Mouse (Mus musculus) forebrain, embryonic 14.5 days (tissue): ENCODE measurements at regions not wholly inside any gene's neighbourhood (a gene's known extent, or its start where the extent isn't known, plus 50 kb on each side); places are given as distances from the start of the nearest gene placed in this dataset.

Experiments
- ATAC-seq: fragments of 200-750 bp; cut with Nextera tagmentation; 2 replicates; pipeline ENCODE4 v1.8.0; 2017; ENCODE audit warnings: mild to moderate bottlenecking, moderate library complexity
- DNase-seq: peaks from one replicate; pipeline ENCODE4 v3.0.0-alpha.2; 2015; ENCODE audit warnings: low spot score
- H3K27ac ChIP-seq: fragments of 300-500 bp; sonication (generic); 2 replicates; pipeline ENCODE4 v1.5.1; 2014; ENCODE audit warnings: low read depth, mild to moderate bottlenecking, control low read depth, low read length, moderate library complexity
- H3K27me3 ChIP-seq: fragments of 300-500 bp; sonication (generic); replicated peaks from 2 replicates; pipeline ENCODE4 v1.6.1; 2014; ENCODE audit warnings: low read length, control low read depth, mixed read lengths; ENCODE audit not compliant: control insufficient read depth, insufficient read depth
- H3K36me3 ChIP-seq: fragments of 300-500 bp; sonication (generic); 2 replicates; pipeline ENCODE4 v1.6.1; 2014; ENCODE audit warnings: low read length, control low read depth; ENCODE audit not compliant: control insufficient read depth, insufficient read depth
- H3K4me1 ChIP-seq: fragments of 300-500 bp; sonication (generic); 2 replicates; pipeline ENCODE4 v1.6.1; 2014; ENCODE audit warnings: antibody characterized with exemption, low read length, control low read depth; ENCODE audit not compliant: control insufficient read depth, insufficient read depth
- H3K4me2 ChIP-seq: fragments of 300-500 bp; sonication (generic); 2 replicates; pipeline ENCODE4 v1.6.1; 2014; ENCODE audit warnings: mild to moderate bottlenecking, control low read depth, low read length
- H3K4me3 ChIP-seq: fragments of 300-500 bp; sonication (generic); 2 replicates; pipeline ENCODE4 v1.5.1; 2014; ENCODE audit warnings: low read depth, low read length, control low read depth
- H3K9ac ChIP-seq: fragments of 300-500 bp; sonication (generic); 2 replicates; pipeline ENCODE4 v1.6.1; 2014; ENCODE audit warnings: mild to moderate bottlenecking, low read length, control low read depth, moderate library complexity
- H3K9me3 ChIP-seq: fragments of 300-500 bp; sonication (generic); replicated peaks from 2 replicates; pipeline ENCODE4 v1.6.1; 2016; ENCODE audit warnings: low read length, control low read depth, mixed read lengths; ENCODE audit not compliant: control insufficient read depth
- WGBS: fragments of 180-500 bp; shearing (Covaris S2); extraction: QIAGEN DNeasy Blood & Tissue Kit; methylation state at CpG from one replicate; pipeline ENCODE4 v1.1.7; 2014; 5-methylcytosine and 5-hydroxymethylcytosine counted together

DNA sequence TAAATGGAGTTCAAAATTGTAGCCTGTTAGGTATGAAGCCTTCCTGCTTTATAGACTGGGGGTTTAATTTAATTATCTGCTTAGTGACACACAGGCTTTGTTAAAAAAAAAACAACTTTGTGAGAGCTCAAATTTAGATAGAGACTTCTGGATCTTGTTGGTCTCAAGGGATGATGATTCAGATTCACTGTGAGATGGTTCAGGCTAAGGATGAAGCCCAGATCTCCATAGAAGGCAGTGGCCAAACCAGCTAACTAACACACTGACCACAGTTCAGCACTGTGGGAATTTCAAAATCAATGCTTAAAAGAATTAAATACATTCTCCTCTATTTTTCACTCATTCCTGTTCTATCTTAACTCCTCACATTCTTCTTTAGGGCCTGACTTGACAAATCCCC, 395.7 kb upstream of the Zeb2 start:
- ATAC-seq (no peak), DNase-seq (no peak)
- no peak overlapping the region for H3K9ac ChIP-seq
- no peaks in the 10 kb centered on the region for H3K9me3 ChIP-seq
- no peak overlapping the region for H3K4me3 ChIP-seq
- no peak overlapping the region for H3K4me2 ChIP-seq
- no peaks in the 10 kb centered on the region for H3K4me1 ChIP-seq
- no peaks in the 10 kb centered on the region for H3K36me3 ChIP-seq
- no peak overlapping the region for H3K27ac ChIP-seq
- H3K27me3 ChIP-seq: no peaks in the 10 kb centered on the region

GRCm38 (mm10) chr2:45511791-45512190, 394.6 kb upstream of the Zeb2 start:
- DNase-seq (no peak), ATAC-seq (no peak)
- Histone ChIP-seq H3K27me3 (no peaks in the 10 kb centered on the region), H3K27ac (no peak overlapping the region), H3K9me3 (no peaks in the 10 kb centered on the region), H3K4me1 (no peaks in the 10 kb centered on the region), H3K4me3 (no peak overlapping the region), H3K4me2 (no peak overlapping the region), H3K9ac (no peak overlapping the region), H3K36me3 (no peaks in the 10 kb centered on the region)
- 91% methylated on average over 3 of the region's 3 CpGs for WGBS

DNA sequence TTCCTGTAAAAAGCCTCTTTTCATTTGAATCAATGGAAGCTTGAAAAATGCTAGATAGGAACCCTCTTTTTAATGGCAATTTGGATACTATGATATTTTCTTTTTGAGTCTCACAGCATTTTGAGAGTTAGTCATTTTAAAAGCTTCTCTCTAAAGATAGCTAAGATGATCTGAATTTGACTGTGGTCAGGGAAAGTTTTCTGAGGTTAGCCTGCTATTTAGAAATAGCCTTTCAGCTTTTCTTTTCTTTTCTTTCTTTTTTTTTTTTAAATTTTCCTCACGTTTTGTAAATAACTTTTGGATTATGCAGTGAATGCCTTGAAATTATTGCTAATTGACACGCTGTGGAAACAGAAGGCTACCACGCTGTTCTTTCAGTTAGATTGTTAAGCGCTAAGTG, 387.3 kb upstream of the Zeb2 start:
- no peak overlapping the region for H3K4me3 ChIP-seq
- H3K4me2 ChIP-seq: no peak overlapping the region
- ATAC-seq (no peak), DNase-seq (no peak)
- H3K27me3 ChIP-seq: no peaks in the 10 kb centered on the region
- H3K27ac ChIP-seq: no peak overlapping the region
- 74% methylated on average over 4 of the region's 4 CpGs for WGBS
- no peaks in the 10 kb centered on the region for H3K36me3 ChIP-seq
- no peak overlapping the region for H3K9ac ChIP-seq
- H3K4me1 ChIP-seq: no peaks in the 10 kb centered on the region
- no peaks in the 10 kb centered on the region for H3K9me3 ChIP-seq

GRCm38 (mm10) chr2:45493656-45494055, 376.5 kb upstream of the Zeb2 start:
- H3K4me3 ChIP-seq: no peak overlapping the region
- H3K9ac ChIP-seq: no peak overlapping the region
- no peaks in the 10 kb centered on the region for H3K36me3 ChIP-seq
- DNase-seq (peak; percentile 28), ATAC-seq (no peak)
- no peaks in the 10 kb centered on the region for H3K4me1 ChIP-seq
- no peaks in the 10 kb centered on the region for H3K9me3 ChIP-seq
- H3K4me2 ChIP-seq: no peak overlapping the region
- no peak overlapping the region for H3K27ac ChIP-seq
- H3K27me3 ChIP-seq: no peaks in the 10 kb centered on the region
- 79% methylated on average over 2 of the region's 2 CpGs for WGBS

DNA sequence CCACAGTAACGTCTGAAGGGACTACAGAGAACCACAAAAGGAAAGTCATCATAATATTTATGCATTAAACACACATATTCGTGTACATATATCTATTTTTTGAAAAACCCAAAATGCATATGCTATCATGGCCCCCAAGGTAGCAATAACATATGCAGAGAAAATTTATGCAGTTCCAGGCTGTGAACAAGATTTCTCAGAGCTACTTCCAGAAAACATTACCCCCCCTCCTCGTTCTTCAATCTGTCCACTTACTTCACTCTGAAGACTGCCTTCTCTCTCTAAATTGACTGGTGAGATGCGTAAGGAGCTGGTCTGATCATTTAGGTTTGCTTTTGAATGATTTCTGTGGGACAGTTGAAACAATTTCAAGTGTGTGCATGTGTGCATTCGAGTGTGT, 369.3 kb upstream of the Zeb2 start:
- H3K4me2 ChIP-seq: no peak overlapping the region
- H3K9me3 ChIP-seq: no peaks in the 10 kb centered on the region
- H3K36me3 ChIP-seq: no peaks in the 10 kb centered on the region
- no peaks in the 10 kb centered on the region for H3K27me3 ChIP-seq
- DNase-seq: peak; percentile 54
- no peak overlapping the region for H3K4me3 ChIP-seq
- ATAC-seq: peak; percentile 58; the same call in 1 of the 2 replicates
- 73% methylated on average over 5 of the region's 5 CpGs for WGBS
- no peak overlapping the region for H3K27ac ChIP-seq
- H3K4me1 ChIP-seq: no peaks in the 10 kb centered on the region
- no peak overlapping the region for H3K9ac ChIP-seq

DNA sequence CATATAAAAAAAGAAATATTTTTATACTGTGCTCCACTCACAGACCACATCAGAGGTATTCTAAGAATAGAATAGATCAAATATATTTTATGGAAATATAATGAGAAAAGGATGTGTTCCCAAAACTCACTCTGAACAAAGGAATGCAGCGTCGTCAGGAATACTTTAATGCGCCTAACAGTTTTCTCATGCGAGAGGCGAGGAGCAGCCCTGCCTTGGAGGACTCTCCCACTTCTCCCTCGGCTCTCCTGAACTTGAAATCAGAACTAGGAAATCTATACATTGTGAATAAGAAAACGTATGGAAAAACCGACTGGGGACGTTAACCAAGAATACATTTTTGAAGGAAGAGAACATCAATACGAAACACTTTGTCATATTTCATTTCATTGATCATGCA, 368.3 kb upstream of the Zeb2 start:
- H3K36me3 ChIP-seq: no peaks in the 10 kb centered on the region
- no peaks in the 10 kb centered on the region for H3K27me3 ChIP-seq

GRCm38 (mm10) chr2:45480671-45481070, 363.5 kb upstream of the Zeb2 start:
- H3K4me2 ChIP-seq: no peak overlapping the region
- no peak for ATAC-seq
- H3K36me3 ChIP-seq: no peaks in the 10 kb centered on the region
- H3K9me3 ChIP-seq: no peaks in the 10 kb centered on the region
- no peak overlapping the region for H3K4me3 ChIP-seq
- 92% methylated on average over 2 of the region's 2 CpGs for WGBS
- no peak overlapping the region for H3K27ac ChIP-seq
- no peak overlapping the region for H3K9ac ChIP-seq
- no peak for DNase-seq
- H3K27me3 ChIP-seq: no peaks in the 10 kb centered on the region
- no peaks in the 10 kb centered on the region for H3K4me1 ChIP-seq

More for the DNA sequence above, 368.3 kb upstream of the Zeb2 start:
- ATAC-seq (no peak), DNase-seq (no peak)
- H3K4me3 ChIP-seq: no peak overlapping the region
- H3K4me2 ChIP-seq: no peak overlapping the region
- H3K9ac ChIP-seq: no peak overlapping the region
- no peak overlapping the region for H3K27ac ChIP-seq
- H3K9me3 ChIP-seq: no peaks in the 10 kb centered on the region
- no peaks in the 10 kb centered on the region for H3K4me1 ChIP-seq
- WGBS: 71% methylated on average over 10 of the region's 10 CpGs

GRCm38 (mm10) chr2:45475996-45476395, 358.8 kb upstream of the Zeb2 start:
- Histone ChIP-seq H3K4me3 (no peak overlapping the region), H3K27me3 (no peaks in the 10 kb centered on the region), H3K4me2 (no peak overlapping the region), H3K9me3 (no peaks in the 10 kb centered on the region), H3K36me3 (no peaks in the 10 kb centered on the region), H3K9ac (no peak overlapping the region), H3K27ac (no peak overlapping the region), H3K4me1 (no peaks in the 10 kb centered on the region)
- DNase-seq (no peak), ATAC-seq (no peak)

DNA sequence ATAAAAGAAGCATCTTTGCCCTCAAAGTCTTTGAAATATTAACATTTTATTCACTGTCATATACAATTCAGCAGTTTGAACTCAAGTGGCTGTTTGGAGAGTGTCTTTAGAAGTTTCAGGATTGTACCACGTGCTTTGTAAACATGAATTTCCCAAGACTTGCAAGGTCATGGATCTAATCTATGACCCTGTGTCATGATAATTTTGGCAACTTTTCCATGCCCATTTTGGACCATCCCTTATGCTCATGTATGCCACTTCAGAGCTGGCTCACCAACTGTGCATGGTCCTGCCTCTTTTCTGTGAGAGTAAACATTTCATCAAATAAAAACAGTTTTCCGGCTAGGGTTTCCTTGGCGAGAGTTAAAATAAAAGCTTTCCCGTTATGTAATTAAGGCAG, 347.1 kb upstream of the Zeb2 start:
- WGBS: 79% methylated on average over 4 of the region's 4 CpGs
- Histone ChIP-seq H3K27ac (no peak overlapping the region), H3K4me3 (no peak overlapping the region), H3K9ac (no peak overlapping the region), H3K4me2 (no peak overlapping the region), H3K9me3 (no peaks in the 10 kb centered on the region), H3K36me3 (no peaks in the 10 kb centered on the region), H3K27me3 (no peaks in the 10 kb centered on the region), H3K4me1 (no peaks in the 10 kb centered on the region)
- DNase-seq: no peak
- no peak for ATAC-seq

- no peak overlapping the region for H3K4me3 ChIP-seq
- H3K36me3 ChIP-seq: no peaks in the 10 kb centered on the region
- ATAC-seq (no peak), DNase-seq (no peak)
- no peak overlapping the region for H3K9ac ChIP-seq
- H3K9me3 ChIP-seq: no peaks in the 10 kb centered on the region
- no peak overlapping the region for H3K27ac ChIP-seq
- no peaks in the 10 kb centered on the region for H3K27me3 ChIP-seq
- no peaks in the 10 kb centered on the region for H3K4me1 ChIP-seq
- H3K4me2 ChIP-seq: no peak overlapping the region
Observed at GRCm38 (mm10) chr2:45459410-45459809, 342.2 kb upstream of the Zeb2 start.
